Mouse (Mus musculus): ENCODE measurements at regions not wholly inside any gene's neighbourhood (a gene's known extent, or its start where the extent isn't known, plus 50 kb on each side); places are given as distances from the start of the nearest gene placed in this dataset.
A peak's percentile ranks its signal among the peaks of the same experiment; 100 is the strongest.

DNA sequence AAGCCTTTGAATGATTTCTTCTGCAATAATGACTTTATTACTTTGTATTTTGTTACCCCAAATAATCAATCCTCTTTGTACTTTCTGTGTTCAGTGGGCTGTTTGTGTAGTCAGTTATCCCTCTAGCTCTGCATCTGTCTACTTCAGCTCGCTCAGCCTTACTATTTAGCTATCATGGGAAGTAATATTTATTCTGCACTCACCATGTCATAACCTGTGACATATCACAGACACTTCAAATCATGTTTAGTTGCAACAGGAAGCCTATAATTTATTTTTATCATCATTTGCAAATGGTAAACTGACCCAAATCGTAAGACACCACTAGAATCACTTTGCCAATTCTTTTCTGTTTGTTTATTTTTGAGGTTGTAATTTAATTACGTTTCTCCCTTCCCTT, 147.6 kb upstream of the Fam241a start:
- H3K9me3 ChIP-seq (replicated peaks) = no peaks in the 10 kb centered on the region
- no peaks in the 10 kb centered on the region for H3K36me3 ChIP-seq
- no peak overlapping the region for H3K27ac ChIP-seq (replicated peaks)
- H3K27me3 ChIP-seq (ENCODE audit: low read depth, poor library complexity, severe bottlenecking) = no peaks in the 10 kb centered on the region
- whole genome bisulfite sequencing = 82% methylated on average over 3 of the region's 3 CpGs
- no peak for DNase-seq (ENCODE audit: low spot score)
- H3K4me1 ChIP-seq = peaks cover 20% of the 10 kb centered on the region
- H3K4me3 ChIP-seq = no peak overlapping the region

GRCm38 (mm10) chr3:128040407-128041115, 144.4 kb upstream of the Fam241a start:
- Histone ChIP-seq H3K36me3 (no peaks in the 10 kb centered on the region), H3K9me3 (replicated peaks) (no peaks in the 10 kb centered on the region), H3K4me1 (peaks cover 25% of the 10 kb centered on the region), H3K27ac (replicated peaks) (peak overlapping the region; percentile 52), H3K27me3 (ENCODE audit: low read depth, poor library complexity, severe bottlenecking) (no peaks in the 10 kb centered on the region), H3K4me3 (no peak overlapping the region)
- DNase-seq (ENCODE audit: low spot score) = peak; percentile 31
- WGBS = 56% methylated on average over 12 of the region's 12 CpGs

- H3K4me3 ChIP-seq = no peak overlapping the region
- no peaks in the 10 kb centered on the region for H3K36me3 ChIP-seq
- DNase-seq (ENCODE audit: low spot score) = no peak
- H3K4me1 ChIP-seq = peaks cover 25% of the 10 kb centered on the region
- H3K27me3 ChIP-seq (ENCODE audit: low read depth, poor library complexity, severe bottlenecking) = no peaks in the 10 kb centered on the region
- WGBS = 70% methylated on average over 5 of the region's 5 CpGs
- no peaks in the 10 kb centered on the region for H3K9me3 ChIP-seq (replicated peaks)
- H3K27ac ChIP-seq (replicated peaks) = no peak overlapping the region
Observed at GRCm38 (mm10) chr3:128039185-128039584, 143.1 kb upstream of the Fam241a start.

GRCm38 (mm10) chr3:128036538-128036937, 140.4 kb upstream of the Fam241a start:
- H3K27me3 ChIP-seq (ENCODE audit: low read depth, poor library complexity, severe bottlenecking) = no peaks in the 10 kb centered on the region
- peaks cover 25% of the 10 kb centered on the region for H3K4me1 ChIP-seq
- WGBS = 69% methylated on average over 10 of the region's 10 CpGs
- H3K27ac ChIP-seq (replicated peaks) = no peak overlapping the region
- DNase-seq (ENCODE audit: low spot score) = no peak
- no peaks in the 10 kb centered on the region for H3K36me3 ChIP-seq
- H3K4me3 ChIP-seq = no peak overlapping the region
- no peaks in the 10 kb centered on the region for H3K9me3 ChIP-seq (replicated peaks)

DNA sequence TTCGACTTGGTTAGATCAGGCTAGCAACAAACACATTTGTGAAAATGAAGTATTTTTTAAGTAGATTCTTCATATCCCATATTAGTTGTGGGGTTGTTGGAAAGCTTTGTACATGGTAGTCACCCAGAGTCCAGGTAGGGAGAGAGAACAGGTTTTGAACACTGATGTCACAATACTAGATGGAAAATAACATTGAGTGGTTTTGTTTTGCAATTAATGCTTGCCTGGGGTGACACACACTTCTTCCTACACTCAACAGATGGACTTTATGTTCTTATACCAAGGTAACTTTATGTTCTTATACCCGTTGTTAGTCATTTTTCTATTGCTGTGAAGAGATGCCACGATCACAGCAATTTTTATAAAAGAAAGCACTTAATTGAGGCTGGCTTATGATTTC, 134.2 kb upstream of the Fam241a start:
- Histone ChIP-seq H3K27me3 (ENCODE audit: low read depth, poor library complexity, severe bottlenecking) (no peaks in the 10 kb centered on the region), H3K4me3 (no peak overlapping the region), H3K36me3 (no peaks in the 10 kb centered on the region), H3K27ac (replicated peaks) (no peak overlapping the region), H3K9me3 (replicated peaks) (no peaks in the 10 kb centered on the region), H3K4me1 (peaks cover 20% of the 10 kb centered on the region)
- WGBS = 91% methylated on average over 3 of the region's 3 CpGs
- DNase-seq (ENCODE audit: low spot score) = no peak

DNA sequence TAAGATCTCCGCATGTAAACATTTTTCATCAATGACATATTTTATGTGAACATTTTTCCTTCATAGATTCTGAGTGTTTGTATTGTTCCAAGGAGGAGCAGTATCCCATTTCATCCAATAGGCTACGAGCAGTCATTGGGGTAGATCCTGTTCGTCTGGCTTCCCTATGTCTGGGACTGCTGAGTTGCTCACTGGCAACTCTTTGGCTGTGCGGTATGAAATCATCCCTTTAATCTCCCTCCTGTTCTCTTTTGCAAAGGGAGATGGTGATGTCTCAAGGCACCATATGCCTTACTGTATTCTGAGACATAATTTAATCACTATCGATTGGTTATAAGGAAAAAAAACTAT, 133.4 kb upstream of the Fam241a start:
- Histone ChIP-seq H3K27ac (replicated peaks) (no peak overlapping the region), H3K27me3 (ENCODE audit: low read depth, poor library complexity, severe bottlenecking) (no peaks in the 10 kb centered on the region), H3K4me3 (no peak overlapping the region), H3K36me3 (no peaks in the 10 kb centered on the region), H3K4me1 (peaks cover 20% of the 10 kb centered on the region), H3K9me3 (replicated peaks) (no peaks in the 10 kb centered on the region)
- WGBS = 77% methylated on average over 5 of the region's 5 CpGs
- DNase-seq (ENCODE audit: low spot score) = no peak

- H3K27me3 ChIP-seq (ENCODE audit: low read depth, poor library complexity, severe bottlenecking) = no peaks in the 10 kb centered on the region
- H3K36me3 ChIP-seq = no peaks in the 10 kb centered on the region
- H3K4me3 ChIP-seq = no peak overlapping the region
- WGBS = 29% methylated on average over 11 of the region's 11 CpGs
- DNase-seq (ENCODE audit: low spot score) = peak; percentile 14
- H3K4me1 ChIP-seq = peaks cover 20% of the 10 kb centered on the region
- H3K27ac ChIP-seq (replicated peaks) = 0 out of 2 replicates have a peak overlapping the region, but pooled peaks have one; percentile 33
- H3K9me3 ChIP-seq (replicated peaks) = no peaks in the 10 kb centered on the region
Observed at GRCm38 (mm10) chr3:128028856-128029564, 132.9 kb upstream of the Fam241a start.

- H3K4me3 ChIP-seq = no peak overlapping the region
- no peak for DNase-seq (ENCODE audit: low spot score)
Observed at GRCm38 (mm10) chr3:128024856-128025255, 128.7 kb upstream of the Fam241a start.

DNA sequence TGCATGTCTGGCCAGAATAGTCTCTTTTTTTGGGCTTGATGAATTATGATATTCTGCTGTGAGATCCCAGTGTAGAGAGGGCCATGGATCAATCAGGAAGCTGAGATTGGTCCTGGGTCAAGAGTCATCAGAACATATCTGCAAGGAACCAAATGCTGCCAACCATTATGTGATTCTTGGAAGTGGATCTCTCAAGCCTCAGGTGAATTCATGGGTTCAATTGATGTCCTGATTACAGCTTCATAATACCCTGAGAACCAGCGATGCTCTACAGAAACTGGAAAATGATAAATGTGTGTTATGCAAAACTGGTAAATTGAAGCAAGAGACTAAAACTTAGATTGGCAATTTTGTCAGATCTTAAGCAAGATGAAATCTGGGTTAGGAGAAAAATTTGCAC, 118.8 kb upstream of the Fam241a start:
- no peaks in the 10 kb centered on the region for H3K9me3 ChIP-seq (replicated peaks)
- DNase-seq (ENCODE audit: low spot score) = no peak
- WGBS = 86% methylated on average over 1 of the region's 1 CpGs

More at GRCm38 (mm10) chr3:128024856-128025255, 128.7 kb upstream of the Fam241a start:
- no peaks in the 10 kb centered on the region for H3K36me3 ChIP-seq
- WGBS = 88% methylated on average over 12 of the region's 12 CpGs
- H3K9me3 ChIP-seq (replicated peaks) = no peaks in the 10 kb centered on the region
- H3K4me1 ChIP-seq = peaks cover 20% of the 10 kb centered on the region
- H3K27ac ChIP-seq (replicated peaks) = no peak overlapping the region
- no peaks in the 10 kb centered on the region for H3K27me3 ChIP-seq (ENCODE audit: low read depth, poor library complexity, severe bottlenecking)

GRCm38 (mm10) chr3:128002905-128003641, 106.9 kb upstream of the Fam241a start:
- WGBS = 92% methylated on average over 18 of the region's 18 CpGs
- Histone ChIP-seq H3K4me3 (no peak overlapping the region), H3K27me3 (ENCODE audit: low read depth, poor library complexity, severe bottlenecking) (no peaks in the 10 kb centered on the region), H3K4me1 (no peaks in the 10 kb centered on the region; the same call in 1 of the 2 replicates), H3K9me3 (replicated peaks) (no peaks in the 10 kb centered on the region), H3K36me3 (no peaks in the 10 kb centered on the region), H3K27ac (replicated peaks) (no peak overlapping the region)
- no peak for DNase-seq (ENCODE audit: low spot score)

More for the DNA sequence above, 118.8 kb upstream of the Fam241a start:
- H3K36me3 ChIP-seq = no peaks in the 10 kb centered on the region
- no peaks in the 10 kb centered on the region for H3K27me3 ChIP-seq (ENCODE audit: low read depth, poor library complexity, severe bottlenecking)
- H3K4me1 ChIP-seq = no peaks in the 10 kb centered on the region
- no peak overlapping the region for H3K4me3 ChIP-seq
- H3K27ac ChIP-seq (replicated peaks) = no peak overlapping the region

DNA sequence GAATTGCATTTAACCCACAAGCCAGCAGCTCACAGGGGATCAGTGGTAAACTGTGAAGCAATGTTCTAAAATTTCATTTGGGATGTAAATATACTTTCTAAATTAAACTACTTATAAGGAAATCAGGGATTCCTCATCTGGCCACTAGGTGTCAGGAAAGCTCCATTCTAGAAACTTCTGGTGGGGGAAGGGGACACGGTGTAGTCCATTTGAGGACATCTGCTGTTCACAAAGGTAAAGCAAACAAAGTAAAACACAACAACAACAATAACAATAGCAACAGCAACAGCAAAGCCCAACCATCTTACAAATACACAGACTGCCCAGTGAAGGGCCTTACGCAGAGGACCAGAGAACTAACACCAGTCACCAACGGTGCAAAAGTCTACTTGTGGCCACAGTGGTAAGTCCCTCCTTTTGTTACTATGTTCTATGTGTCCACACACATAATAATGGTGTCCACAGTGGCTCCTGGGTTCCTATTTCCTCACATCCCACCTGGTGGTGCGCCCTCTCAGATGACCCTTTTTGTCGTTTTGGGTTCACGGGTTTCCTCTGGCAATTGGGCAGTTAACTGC, 105.9 kb upstream of the Fam241a start:
- DNase-seq (ENCODE audit: low spot score) = peak; percentile 39
- Histone ChIP-seq H3K36me3 (no peaks in the 10 kb centered on the region), H3K4me1 (no peaks in the 10 kb centered on the region; the same call in 1 of the 2 replicates), H3K27me3 (ENCODE audit: low read depth, poor library complexity, severe bottlenecking) (no peaks in the 10 kb centered on the region), H3K9me3 (replicated peaks) (no peaks in the 10 kb centered on the region), H3K4me3 (no peak overlapping the region), H3K27ac (replicated peaks) (no peak overlapping the region)
- 76% methylated on average over 6 of the region's 6 CpGs for WGBS

GRCm38 (mm10) chr3:127995678-127996077, 99.6 kb upstream of the Fam241a start:
- Histone ChIP-seq H3K36me3 (no peaks in the 10 kb centered on the region), H3K4me3 (no peak overlapping the region), H3K9me3 (replicated peaks) (no peaks in the 10 kb centered on the region), H3K4me1 (no peaks in the 10 kb centered on the region), H3K27ac (replicated peaks) (no peak overlapping the region), H3K27me3 (ENCODE audit: low read depth, poor library complexity, severe bottlenecking) (no peaks in the 10 kb centered on the region)
- no peak for DNase-seq (ENCODE audit: low spot score)
- WGBS = 80% methylated on average over 7 of the region's 7 CpGs

Measured in midbrain, embryonic 10.5 days (tissue).